Mouse (Mus musculus) testis, adult 2 months (tissue): ENCODE data around the gene Caskin2. TPM values are rescaled to one million over a fixed set of nuclear protein-coding genes. Genes with fewer than 3 reads are reported as not detected.
"Not testable (repeated sequence)": the region's sequence is repeated elsewhere in the genome, so short reads cannot be mapped to it uniquely, and the experiment has no call there.

Experiments
- H3K27ac ChIP-seq: fragments of 200-500 bp; 2 replicates; pipeline ENCODE4 v1.5.1; 2012; ENCODE audit warnings: low read depth, low read length; ENCODE audit not compliant: control insufficient read depth, insufficient read depth
- H3K27me3 ChIP-seq: fragments of 200-500 bp; 2 replicates; pipeline ENCODE4 v1.6.1; 2012; ENCODE audit warnings: mild to moderate bottlenecking, low read length, moderate library complexity; ENCODE audit not compliant: control insufficient read depth, insufficient read depth
- H3K36me3 ChIP-seq: fragments of 200-500 bp; 2 replicates; pipeline ENCODE4 v1.6.1; 2012; ENCODE audit warnings: mild to moderate bottlenecking, low read length; ENCODE audit not compliant: control insufficient read depth, insufficient read depth
- H3K4me1 ChIP-seq: fragments of 200-500 bp; 2 replicates; pipeline ENCODE4 v1.6.1; 2012; ENCODE audit warnings: low read length; ENCODE audit not compliant: control insufficient read depth, insufficient read depth
- H3K4me3 ChIP-seq: fragments of 200-500 bp; 2 replicates; pipeline ENCODE4 v1.5.1; 2012; ENCODE audit warnings: low read depth, mild to moderate bottlenecking, low read length, moderate library complexity, mixed read lengths; ENCODE audit not compliant: control insufficient read depth
- CTCF ChIP-seq: fragments of 200-500 bp; IDR thresholded peaks from 2 replicates; pipeline ENCODE4 v1.5.1; 2012; ENCODE audit warnings: low read depth, mild to moderate bottlenecking, inconsistent platforms, low read length, moderate library complexity; ENCODE audit not compliant: control insufficient read depth, insufficient read depth, insufficient replicate concordance
- POLR2A ChIP-seq: fragments of 200-500 bp; IDR thresholded peaks from 2 replicates; pipeline ENCODE4 v1.6.1; 2012; ENCODE audit warnings: low read depth, mild to moderate bottlenecking, inconsistent platforms, low read length, moderate library complexity; ENCODE audit not compliant: control insufficient read depth
- polyA plus RNA-seq: library from polyadenylated mRNA; depleted of rRNA; stranded (reverse); fragments of >200 nt; gene quantifications from 2 replicates; pipeline ENCODE4 v1.2.3, GENCODE M21; 2012

The Caskin2 gene
- polyA plus RNA-seq, 1 experiment: 7.6 TPM

- no peaks in the 10 kb centered on the region; the same call in 1 of the 2 replicates for H3K4me1 ChIP-seq
- no peaks in the 10 kb centered on the region for H3K27me3 ChIP-seq
- no peak overlapping the region for H3K4me3 ChIP-seq
- TF ChIP-seq CTCF (no peak), POLR2A (no peak)
- no peak overlapping the region for H3K27ac ChIP-seq
- no peaks in the 10 kb centered on the region for H3K36me3 ChIP-seq
These were observed 38.8 kb downstream of the Caskin2 start for GRCm38 (mm10) chr11:115774653-115775052.

- Histone ChIP-seq H3K36me3 (no peaks in the 10 kb centered on the region), H3K4me1 (peaks cover 7% of the 10 kb centered on the region), H3K27me3 (no peaks in the 10 kb centered on the region), H3K27ac (no peak overlapping the region), H3K4me3 (no peak overlapping the region)
- TF ChIP-seq POLR2A (no peak), CTCF (no peak)
These were observed 44.5 kb downstream of the Caskin2 start for GRCm38 (mm10) chr11:115768896-115769295.

GRCm38 (mm10) chr11:115766981-115767380 is 46.5 kb downstream of the Caskin2 start:
- Histone ChIP-seq H3K4me1 (peaks cover 7% of the 10 kb centered on the region), H3K4me3 (peak overlapping the region; percentile 91), H3K27me3 (no peaks in the 10 kb centered on the region), H3K27ac (peak overlapping the region; percentile 34; the same call in 1 of the 2 replicates), H3K36me3 (no peaks in the 10 kb centered on the region)
- TF ChIP-seq CTCF (no peak), POLR2A (no peak)

GRCm38 (mm10) chr11:115766356-115766943 is 47.0 kb downstream of the Caskin2 start:
- Histone ChIP-seq H3K27me3 (no peaks in the 10 kb centered on the region), H3K4me3 (peak overlapping the region; percentile 91), H3K36me3 (no peaks in the 10 kb centered on the region), H3K4me1 (peaks cover 7% of the 10 kb centered on the region), H3K27ac (peak overlapping the region; percentile 67)
- no peak for TF ChIP-seq CTCF
- no peak for TF ChIP-seq POLR2A

- Histone ChIP-seq H3K4me1 (peaks cover 7% of the 10 kb centered on the region), H3K27me3 (no peaks in the 10 kb centered on the region), H3K36me3 (no peaks in the 10 kb centered on the region), H3K4me3 (peak overlapping the region; percentile 91), H3K27ac (peak overlapping the region; percentile 67)
- TF ChIP-seq POLR2A: no peak; the same call in 1 of the 2 replicates
- no peak for TF ChIP-seq CTCF
These were observed 47.8 kb downstream of the Caskin2 start for GRCm38 (mm10) chr11:115765607-115766141.

- H3K27ac ChIP-seq: peak within 1 kb of the TSS; percentile 67
- TF ChIP-seq CTCF (no peak), POLR2A (peak; percentile 67)
- H3K4me1 ChIP-seq: peaks cover 7% of the 10 kb centered on the region
- H3K36me3 ChIP-seq: no peaks in the 10 kb centered on the region
- H3K4me3 ChIP-seq: peak within 1 kb of the TSS; percentile 91
- no peaks in the 10 kb centered on the region for H3K27me3 ChIP-seq
These were observed 48.3 kb downstream of the Caskin2 start, which contains the start of gene Tmem94 for GRCm38 (mm10) chr11:115765103-115765606. Tmem94 (plus strand) TSS chr11:115765433.

GRCm38 (mm10) chr11:115764698-115765097 is 48.7 kb downstream of the Caskin2 start:
- H3K4me3 ChIP-seq: peak overlapping the region; percentile 91; the same call in 1 of the 2 replicates
- H3K36me3 ChIP-seq: no peaks in the 10 kb centered on the region
- TF ChIP-seq CTCF (no peak), POLR2A (no peak)
- H3K27ac ChIP-seq: no peak overlapping the region
- no peaks in the 10 kb centered on the region for H3K27me3 ChIP-seq
- peaks cover 7% of the 10 kb centered on the region for H3K4me1 ChIP-seq

GRCm38 (mm10) chr11:115762176-115762575 is 51.3 kb downstream of the Caskin2 start:
- not testable (repeated sequence) for H3K4me1 ChIP-seq, H3K27me3 ChIP-seq, H3K4me3 ChIP-seq, H3K36me3 ChIP-seq, H3K27ac ChIP-seq
